Mouse (Mus musculus) cortical plate, adult 2 months (tissue): ENCODE measurements around the gene Dclre1b.
"Not testable (repeated sequence)": the region's sequence is repeated elsewhere in the genome, so short reads cannot be mapped to it uniquely, and the experiment has no call there.

ENCODE experiments used
- CTCF ChIP-seq: fragments of 200-500 bp; IDR thresholded peaks from 2 replicates; pipeline ENCODE4 v1.5.1; 2011; ENCODE audit warnings: mild to moderate bottlenecking, control low read depth, low read length; ENCODE audit not compliant: insufficient read depth; ENCODE audit errors: extremely low read depth
- POLR2A ChIP-seq: fragments of 200-500 bp; IDR thresholded peaks from 2 replicates; pipeline ENCODE4 v1.6.1; 2011; ENCODE audit warnings: mild to moderate bottlenecking, low read length, control low read depth; ENCODE audit not compliant: insufficient read depth; ENCODE audit errors: extremely low read depth

DNA sequence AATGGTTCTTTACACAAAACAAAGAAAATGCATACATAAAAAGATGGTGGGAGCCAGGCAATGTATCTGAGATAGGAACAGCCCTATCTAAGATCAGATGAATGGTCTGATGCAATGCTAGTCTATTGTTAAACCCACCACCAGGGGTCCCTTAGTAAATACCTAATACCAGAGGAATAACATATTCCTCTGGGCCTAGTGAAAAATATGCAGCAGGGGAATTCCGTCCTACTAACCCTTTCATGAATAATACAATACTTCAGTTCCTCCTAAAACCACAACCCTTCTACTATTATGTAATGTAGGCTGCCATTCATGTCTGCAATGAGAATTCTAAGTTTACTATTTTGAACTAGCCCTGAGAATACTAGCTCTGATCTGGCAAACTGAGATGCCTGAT is 21.4 kb upstream of the Dclre1b start:
- TF ChIP-seq CTCF, POLR2A: not testable (repeated sequence)
